Mouse (Mus musculus) heart, adult 2 months (tissue): ENCODE measurements around the gene Slc28a3.

Source experiments
- CTCF ChIP-seq: fragments of 200-600 bp; IDR thresholded peaks from 2 replicates; pipeline ENCODE4 v1.8.1; 2022; ENCODE audit warnings: antibody characterized with exemption, mild to moderate bottlenecking, moderate library complexity
- POLR2A ChIP-seq: fragments of 200-500 bp; IDR thresholded peaks from 2 replicates; pipeline ENCODE4 v1.6.1; 2011; ENCODE audit warnings: mild to moderate bottlenecking, low read depth, low read length, control low read depth; ENCODE audit not compliant: insufficient read depth

- TF ChIP-seq CTCF (no peak), POLR2A (no peak)
These were observed 12.1 kb downstream of the Slc28a3 start for GRCm38 (mm10) chr13:58598578-58598977.
